Mouse (Mus musculus) left cerebral cortex, adult 2 months (tissue): ENCODE data around the gene Inpp1. TPM values are rescaled to one million over a fixed set of nuclear protein-coding genes. Genes with fewer than 3 reads are reported as not detected.
"Not testable (repeated sequence)": the region's sequence is repeated elsewhere in the genome, so short reads cannot be mapped to it uniquely, and the experiment has no call there.

ENCODE experiments used
- DNase-seq, 2 experiments: peaks; one replicate each; pipeline ENCODE4 v3.0.0; 2021 to 2022; ENCODE audit warnings: low spot score in 2 of 2, mixed read lengths in 1 of 2; ENCODE audit errors: extremely low spot score in 1 of 2
- H3K27ac ChIP-seq: fragments of 200-600 bp; 2 replicates; pipeline ENCODE4 v1.8.1; 2022
- H3K4me3 ChIP-seq: fragments of 200-600 bp; 2 replicates; pipeline ENCODE4 v1.8.1; 2022
- CTCF ChIP-seq: fragments of 200-600 bp; IDR thresholded peaks from 2 replicates; pipeline ENCODE4 v1.8.1; 2022; ENCODE audit warnings: antibody characterized with exemption, mild to moderate bottlenecking, moderate library complexity
- intact Hi-C: fragments of 180-260 bp; cut with DNase I; formaldehyde crosslinking; loops from one replicate; pipeline ENCODE4 v1.15.1; 2025
- long read RNA-seq, 2 experiments: library from polyadenylated mRNA; stranded (forward); transcript quantifications; one replicate each; pipeline ENCODE4 v2.0.0; 2021; ENCODE audit warnings: borderline mapping rate in 2 of 2
- total RNA-seq, 2 experiments: library from RNA; stranded (reverse); gene quantifications; 2 replicates each; pipeline ENCODE4 v1.2.3; 2021

Gene Inpp1
- 10 to 100 TPM; 35.3 to 36.2 TPM for total RNA-seq
- long read RNA-seq, experiment 1, full-length matches to known transcripts = 13 of 30 reads
- long read RNA-seq, experiment 1, partial matches to known transcripts = 0 of 30 reads
- long read RNA-seq, experiment 1, other reads (novel, unspliced or antisense) = 17 of 30 reads
- long read RNA-seq, experiment 2, full-length matches to known transcripts = 14 of 21 reads
- long read RNA-seq, experiment 2, partial matches to known transcripts = 1 of 21 reads
- long read RNA-seq, experiment 2, other reads (novel, unspliced or antisense) = 6 of 21 reads

DNA sequence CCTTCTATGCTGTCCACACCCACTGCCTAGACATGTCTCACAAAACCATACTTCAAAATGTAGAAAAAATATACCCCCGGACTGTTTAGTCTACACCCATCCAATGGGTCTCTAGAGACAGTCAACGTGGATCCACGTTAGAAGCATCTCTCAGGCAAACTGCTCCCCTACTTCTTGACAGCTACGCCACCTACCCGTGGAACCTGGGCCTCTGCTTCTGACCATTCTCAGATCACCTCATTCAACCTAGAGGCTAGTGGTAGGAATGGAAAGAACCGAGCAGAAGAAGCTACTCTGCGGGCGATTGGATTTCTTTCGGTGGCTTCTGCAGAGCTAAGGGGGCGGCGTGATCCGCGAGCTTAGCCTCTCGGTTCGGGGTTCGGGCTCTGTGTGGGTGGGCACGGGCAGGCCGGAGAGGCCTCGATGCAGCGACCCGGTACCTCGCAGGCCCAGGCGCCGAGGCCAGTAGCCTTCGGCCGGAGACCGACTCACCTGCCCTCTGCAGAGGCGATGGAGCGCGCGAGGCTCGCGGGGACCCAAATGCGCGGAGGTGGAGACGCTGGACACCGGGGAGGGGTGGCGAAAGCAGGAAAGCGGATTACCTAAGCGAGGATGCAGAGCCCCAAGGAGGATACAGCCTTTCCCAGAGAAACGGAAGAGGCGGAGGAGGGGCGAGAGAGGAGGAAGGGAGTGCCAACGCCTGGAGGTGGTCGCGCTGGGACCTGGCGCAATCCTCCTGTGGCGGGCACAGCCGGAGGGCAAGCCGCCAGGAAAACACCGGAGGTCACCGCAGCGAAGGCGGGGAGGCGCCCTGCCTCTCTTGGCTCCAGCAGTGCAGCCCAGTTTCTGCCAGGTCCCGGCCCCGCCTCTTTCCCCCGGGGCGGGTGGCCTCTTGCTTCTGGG is at the start of gene Inpp1:
Gene Inpp1 (minus strand): TSS at position 779 of the 903 bp plus-strand sequence.
- peak; percentile 74 to 76 for DNase-seq
- peak within 1 kb of the TSS; percentile 99 for H3K27ac ChIP-seq
- intact Hi-C loops = loop anchor here (2.0 kb wide), 1 partner anchor 28 kb away; the partner anchor contains the start of gene Hibch
- peak; percentile 55 for TF ChIP-seq CTCF
- peak within 1 kb of the TSS; percentile 95 for H3K4me3 ChIP-seq

DNA sequence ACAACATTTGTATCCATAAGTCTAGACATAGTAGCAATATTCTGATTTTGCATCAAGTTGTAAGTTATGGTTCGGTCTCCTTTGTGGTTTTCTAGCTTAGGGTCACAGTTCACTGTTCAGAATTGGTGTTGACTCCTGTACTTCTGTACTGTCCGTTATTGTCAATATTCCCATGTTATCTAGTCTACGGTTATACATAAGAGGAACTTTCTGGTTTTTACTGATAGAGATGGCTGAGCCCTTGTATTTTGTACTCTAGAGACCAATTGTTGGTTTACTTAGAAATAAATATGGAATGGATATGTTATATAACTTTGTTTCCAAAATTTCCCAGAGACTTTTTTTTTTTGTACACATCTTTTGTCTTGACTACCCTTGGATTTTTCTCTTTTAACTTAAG is 48.5 kb upstream of the Inpp1 start:
- Histone ChIP-seq H3K27ac (no peak overlapping the region), H3K4me3 (no peak overlapping the region)
- intact Hi-C loops = no loop called here

GRCm38 (mm10) chr1:52864220-52864619 is 46.7 kb upstream of the Inpp1 start:
- no peak for TF ChIP-seq CTCF
- intact Hi-C loops = no loop called here
- Histone ChIP-seq H3K4me3 (no peak overlapping the region), H3K27ac (no peak overlapping the region)
- no peak for DNase-seq

More for the DNA sequence above, 48.5 kb upstream of the Inpp1 start:
- no peak for TF ChIP-seq CTCF
- no peak for DNase-seq

GRCm38 (mm10) chr1:52855904-52856601 is 38.6 kb upstream of the Inpp1 start:
- no peak for DNase-seq
- TF ChIP-seq CTCF = no peak
- intact Hi-C loops = loop anchor here (10.0 kb wide), 1 partner anchor 179 kb away; no protein-coding TSS in a partner anchor
- H3K27ac ChIP-seq = no peak overlapping the region
- no peak overlapping the region for H3K4me3 ChIP-seq

GRCm38 (mm10) chr1:52854029-52854428 is 36.5 kb upstream of the Inpp1 start:
- H3K4me3 ChIP-seq, H3K27ac ChIP-seq, DNase-seq: not testable (repeated sequence)
- peak; percentile 62 for TF ChIP-seq CTCF
- intact Hi-C loops = loop anchor here (5.0 to 10.0 kb wide), 2 partner anchors 181 to 557 kb away; no protein-coding TSS in a partner anchor

- no peak for DNase-seq
- Histone ChIP-seq H3K27ac (no peak overlapping the region), H3K4me3 (no peak overlapping the region)
- no peak for TF ChIP-seq CTCF
- intact Hi-C loops = loop anchor here (5.0 to 10.0 kb wide), 2 partner anchors 202 to 615 kb away; partner anchors contain the start of gene Gls
Observed at GRCm38 (mm10) chr1:52849422-52849821, 31.9 kb upstream of the Inpp1 start.

DNA sequence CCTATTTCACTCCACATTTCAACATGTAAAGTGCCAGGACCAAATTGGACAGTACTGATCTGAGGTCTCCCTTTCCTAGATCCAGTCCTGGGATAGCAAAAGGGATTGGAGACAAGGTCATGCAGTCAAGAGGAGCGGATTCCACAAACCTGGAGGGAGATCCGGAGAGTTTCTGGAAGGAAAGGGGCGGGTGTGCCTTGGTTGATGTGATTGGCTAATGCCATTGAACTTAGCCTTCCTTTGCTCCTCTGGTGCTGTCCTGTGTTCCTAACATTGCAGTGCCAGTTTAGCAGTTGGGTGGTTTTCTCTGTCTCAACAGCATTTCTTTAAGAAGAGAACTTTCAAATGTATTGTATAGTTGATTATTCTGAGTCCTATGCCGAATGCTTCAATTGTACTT is 29.1 kb upstream of the Inpp1 start:
- no peak for DNase-seq
- H3K27ac ChIP-seq = no peak overlapping the region
- TF ChIP-seq CTCF = no peak
- no peak overlapping the region for H3K4me3 ChIP-seq
- intact Hi-C loops = loop anchor here (5.0 to 10.0 kb wide), 2 partner anchors 199 to 612 kb away; partner anchors contain the start of gene Gls

DNA sequence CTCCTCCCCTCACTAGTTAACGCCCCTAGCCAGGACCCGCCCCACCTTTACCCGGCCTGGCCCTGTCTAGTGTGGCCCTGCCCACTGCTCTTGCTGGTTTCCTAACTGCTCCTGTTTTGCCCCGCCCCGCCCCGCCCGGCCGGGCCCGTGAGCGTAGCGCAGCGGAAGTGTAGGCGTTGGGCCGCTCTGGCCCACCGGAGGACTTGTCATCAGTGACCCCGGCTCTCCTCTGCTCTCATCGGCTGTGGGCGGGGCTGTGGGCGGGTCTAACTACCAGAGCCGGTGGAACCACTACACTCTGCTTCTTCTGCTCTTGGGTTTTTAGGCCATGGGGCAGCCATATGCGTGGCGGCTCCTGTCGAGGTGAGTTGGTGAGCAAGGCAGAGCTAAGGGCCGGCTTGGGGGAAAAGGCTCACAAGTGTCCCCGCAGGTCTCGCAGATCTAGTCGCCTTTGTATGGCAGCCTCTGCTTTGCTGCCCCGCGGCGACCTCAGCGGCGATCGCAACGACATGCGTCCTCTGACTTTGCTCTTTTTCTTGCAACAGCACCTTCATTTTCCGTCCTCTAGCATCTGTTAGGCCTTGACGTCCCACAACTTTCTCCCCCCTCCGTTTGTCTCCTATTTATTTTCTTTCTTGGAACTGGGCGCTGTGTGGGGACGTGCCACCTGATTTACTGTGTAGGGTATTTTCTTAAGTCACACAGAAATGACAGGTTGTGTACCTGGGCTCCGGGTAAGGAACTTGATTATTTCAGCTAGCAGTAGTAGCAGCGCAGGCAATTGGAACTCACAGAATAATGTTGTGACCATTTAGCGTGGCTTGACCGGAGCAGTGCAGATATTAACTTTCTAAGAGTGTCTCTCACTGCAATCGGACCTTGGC is 27.5 kb upstream of the Inpp1 start, which contains the start of gene Hibch:
Gene Hibch (plus strand): TSS at position 148 of the 884 bp plus-strand sequence.
- no peak for TF ChIP-seq CTCF
- intact Hi-C loops = loop anchor here (2.0 to 10.0 kb wide), 3 partner anchors 28 to 610 kb away; partner anchors contain the start of genes Gls and Inpp1
- DNase-seq = peak; percentile 94 to 98
- Histone ChIP-seq H3K27ac (peak within 1 kb of the TSS; percentile 79), H3K4me3 (peak within 1 kb of the TSS; percentile 67)

GRCm38 (mm10) chr1:52844354-52844753 is 26.9 kb upstream of the Inpp1 start:
- no peak for TF ChIP-seq CTCF
- Histone ChIP-seq H3K4me3 (peak overlapping the region; percentile 67), H3K27ac (no peak overlapping the region)
- no peak for DNase-seq
- intact Hi-C loops = loop anchor here (2.0 to 10.0 kb wide), 2 partner anchors 28 to 610 kb away; partner anchors contain the start of genes Gls and Inpp1

GRCm38 (mm10) chr1:52839099-52839498 is 21.6 kb upstream of the Inpp1 start:
- intact Hi-C loops = no loop called here
- DNase-seq = no peak
- Histone ChIP-seq H3K27ac (no peak overlapping the region), H3K4me3 (no peak overlapping the region)
- no peak for TF ChIP-seq CTCF
